Mouse (Mus musculus): ENCODE measurements around the gene Ldb3. TPM values are rescaled to one million over a fixed set of nuclear protein-coding genes. Genes with fewer than 3 reads are reported as not detected.
A peak's percentile ranks its signal among the peaks of the same experiment; 100 is the strongest.

Ldb3 gene
- polyA plus RNA-seq, 1 experiment from 2014 or later: 301 TPM

DNA sequence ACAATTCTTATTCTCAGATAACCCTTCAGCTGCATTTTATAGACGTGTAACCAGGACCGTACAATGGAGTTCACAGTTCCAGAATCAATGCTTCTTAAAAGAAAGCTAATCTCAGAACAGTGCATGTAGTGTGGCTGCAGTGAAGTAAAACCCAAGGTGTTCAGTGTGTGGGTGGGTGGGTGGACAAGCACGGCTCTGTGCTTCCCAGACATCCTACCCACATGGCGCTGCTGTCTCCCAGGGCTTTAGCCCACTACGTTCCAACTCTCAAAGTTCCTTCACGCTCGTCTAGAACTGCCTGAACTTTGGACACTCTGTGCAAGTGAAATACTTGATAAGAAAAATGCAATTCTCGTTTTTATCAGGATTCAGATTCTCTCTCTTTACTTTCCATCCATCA is 65.8 kb downstream of the Ldb3 start, which contains the start of gene 9230112D13Rik:
TSS of gene 9230112D13Rik (minus strand) at position 101 of the 400 bp plus-strand sequence.
- Histone ChIP-seq H3K4me1 (ENCODE audit: control insufficient read depth in 2 of 2, insufficient read depth in 2 of 2, low read length in 2 of 2) (peaks cover 4% of the 10 kb centered on the region in 2 experiments; a peak in 3 of 4 replicates), H3K4me2 (ENCODE audit: low read length) (no peak within 1 kb of the TSS), H3K9ac (ENCODE audit: low read length) (no peak within 1 kb of the TSS), H3K27ac (replicated peaks in 1 of 2; ENCODE audit: control insufficient read depth in 1 of 2, insufficient read depth in 1 of 2, low read depth in 2 of 2, low read length in 2 of 2) (no peak within 1 kb of the TSS), H3K4me3 (ENCODE audit: control insufficient read depth in 1 of 2, insufficient read depth in 1 of 2, low read depth in 1 of 2, low read length in 2 of 2) (no peak within 1 kb of the TSS), H3K27me3 (ENCODE audit: control insufficient read depth, insufficient read depth, low read length) (no peaks in the 10 kb centered on the region; the same call in 1 of the 2 replicates), H3K9me3 (ENCODE audit: control insufficient read depth, low read length) (no peaks in the 10 kb centered on the region), H3K36me3 (ENCODE audit: control insufficient read depth, insufficient read depth, low read length) (peaks cover 4% of the 10 kb centered on the region)
- ATAC-seq (ENCODE audit: insufficient number of reproducible peaks, insufficient read depth, low FRiP score, low read depth): no peak
- WGBS: 83% methylated on average over 8 of the region's 8 CpGs

GRCm38 (mm10) chr14:34517959-34518544 is 70.4 kb downstream of the Ldb3 start:
- Histone ChIP-seq H3K9ac (ENCODE audit: low read length) (no peak overlapping the region), H3K9me3 (ENCODE audit: control insufficient read depth, low read length) (no peaks in the 10 kb centered on the region), H3K36me3 (ENCODE audit: control insufficient read depth, insufficient read depth, low read length) (no peaks in the 10 kb centered on the region), H3K27ac (replicated peaks in 1 of 2; ENCODE audit: control insufficient read depth in 1 of 2, insufficient read depth in 1 of 2, low read depth in 2 of 2, low read length in 2 of 2) (no peak overlapping the region), H3K4me2 (ENCODE audit: low read length) (no peak overlapping the region), H3K27me3 (ENCODE audit: control insufficient read depth, insufficient read depth, low read length) (peaks cover 5% of the 10 kb centered on the region; the same call in 1 of the 2 replicates), H3K4me3 (ENCODE audit: control insufficient read depth in 1 of 2, insufficient read depth in 1 of 2, low read depth in 1 of 2, low read length in 2 of 2) (no peak overlapping the region), H3K4me1 (ENCODE audit: control insufficient read depth in 2 of 2, insufficient read depth in 2 of 2, low read length in 2 of 2) (peaks cover 9% of the 10 kb centered on the region in 2 experiments; a peak in 3 of 4 replicates)
- WGBS: 70% methylated on average over 8 of the region's 8 CpGs
- no peak for ATAC-seq (ENCODE audit: insufficient number of reproducible peaks, insufficient read depth, low FRiP score, low read depth)

GRCm38 (mm10) chr14:34516960-34517577 is 71.4 kb downstream of the Ldb3 start:
- 85% methylated on average over 10 of the region's 10 CpGs for WGBS
- H3K9me3 ChIP-seq (ENCODE audit: control insufficient read depth, low read length): no peaks in the 10 kb centered on the region
- peaks cover 5% of the 10 kb centered on the region; the same call in 1 of the 2 replicates for H3K27me3 ChIP-seq (ENCODE audit: control insufficient read depth, insufficient read depth, low read length)
- H3K4me3 ChIP-seq (ENCODE audit: control insufficient read depth in 1 of 2, insufficient read depth in 1 of 2, low read depth in 1 of 2, low read length in 2 of 2): no peak overlapping the region
- H3K4me2 ChIP-seq (ENCODE audit: low read length): no peak overlapping the region
- peaks cover 9% of the 10 kb centered on the region in 2 experiments; a peak in 3 of 4 replicates for H3K4me1 ChIP-seq (ENCODE audit: control insufficient read depth in 2 of 2, insufficient read depth in 2 of 2, low read length in 2 of 2)
- ATAC-seq (ENCODE audit: insufficient number of reproducible peaks, insufficient read depth, low FRiP score, low read depth): no peak
- no peak overlapping the region for H3K27ac ChIP-seq (replicated peaks in 1 of 2; ENCODE audit: control insufficient read depth in 1 of 2, insufficient read depth in 1 of 2, low read depth in 2 of 2, low read length in 2 of 2)
- no peaks in the 10 kb centered on the region for H3K36me3 ChIP-seq (ENCODE audit: control insufficient read depth, insufficient read depth, low read length)
- no peak overlapping the region for H3K9ac ChIP-seq (ENCODE audit: low read length)

DNA sequence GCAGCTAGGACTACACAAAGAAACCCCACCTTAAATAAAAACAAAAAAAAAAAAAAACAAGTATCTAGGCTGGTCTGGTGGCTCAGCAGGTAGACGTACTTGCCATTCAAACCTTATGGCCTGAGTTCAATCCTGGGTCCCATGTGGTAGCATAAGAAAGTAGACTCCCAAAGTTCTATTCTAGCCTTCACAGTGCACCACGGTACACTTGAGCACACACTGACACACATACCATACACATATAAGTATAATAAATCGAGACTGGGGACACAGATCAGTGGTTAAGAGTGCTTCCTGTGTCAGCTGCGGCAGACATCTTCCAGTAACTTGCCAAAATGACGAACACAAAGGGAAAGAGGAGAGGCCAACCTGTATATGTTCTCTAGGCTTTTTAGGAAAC is 72.6 kb downstream of the Ldb3 start:
- Histone ChIP-seq H3K4me2 (ENCODE audit: low read length) (no peak overlapping the region), H3K36me3 (ENCODE audit: control insufficient read depth, insufficient read depth, low read length) (no peaks in the 10 kb centered on the region), H3K4me1 (ENCODE audit: control insufficient read depth in 2 of 2, insufficient read depth in 2 of 2, low read length in 2 of 2) (peaks cover 9% of the 10 kb centered on the region in 2 experiments; a peak in 3 of 4 replicates), H3K27ac (replicated peaks in 1 of 2; ENCODE audit: control insufficient read depth in 1 of 2, insufficient read depth in 1 of 2, low read depth in 2 of 2, low read length in 2 of 2) (no peak overlapping the region), H3K9ac (ENCODE audit: low read length) (no peak overlapping the region), H3K9me3 (ENCODE audit: control insufficient read depth, low read length) (no peaks in the 10 kb centered on the region), H3K4me3 (ENCODE audit: control insufficient read depth in 1 of 2, insufficient read depth in 1 of 2, low read depth in 1 of 2, low read length in 2 of 2) (no peak overlapping the region), H3K27me3 (ENCODE audit: control insufficient read depth, insufficient read depth, low read length) (peaks cover 5% of the 10 kb centered on the region; the same call in 1 of the 2 replicates)
- WGBS: 87% methylated on average over 5 of the region's 5 CpGs
- ATAC-seq (ENCODE audit: insufficient number of reproducible peaks, insufficient read depth, low FRiP score, low read depth): no peak

GRCm38 (mm10) chr14:34514120-34514519 is 74.4 kb downstream of the Ldb3 start:
- Histone ChIP-seq H3K9me3 (ENCODE audit: control insufficient read depth, low read length) (no peaks in the 10 kb centered on the region), H3K27me3 (ENCODE audit: control insufficient read depth, insufficient read depth, low read length) (peaks cover 5% of the 10 kb centered on the region; the same call in 1 of the 2 replicates), H3K36me3 (ENCODE audit: control insufficient read depth, insufficient read depth, low read length) (no peaks in the 10 kb centered on the region), H3K27ac (replicated peaks in 1 of 2; ENCODE audit: control insufficient read depth in 1 of 2, insufficient read depth in 1 of 2, low read depth in 2 of 2, low read length in 2 of 2) (peak overlapping the region in 1 of 2 experiments; percentile 55; a peak in 1 of 4 replicates), H3K9ac (ENCODE audit: low read length) (no peak overlapping the region), H3K4me2 (ENCODE audit: low read length) (no peak overlapping the region), H3K4me3 (ENCODE audit: control insufficient read depth in 1 of 2, insufficient read depth in 1 of 2, low read depth in 1 of 2, low read length in 2 of 2) (no peak overlapping the region), H3K4me1 (ENCODE audit: control insufficient read depth in 2 of 2, insufficient read depth in 2 of 2, low read length in 2 of 2) (peaks cover 9 to 11% of the 10 kb centered on the region in 2 experiments; a peak in 3 of 4 replicates)
- 20% methylated on average over 6 of the region's 6 CpGs for WGBS
- no peak for ATAC-seq (ENCODE audit: insufficient number of reproducible peaks, insufficient read depth, low FRiP score, low read depth)

- WGBS: 86% methylated on average over 4 of the region's 4 CpGs
- no peaks in the 10 kb centered on the region for H3K9me3 ChIP-seq (ENCODE audit: control insufficient read depth, low read length)
- H3K4me1 ChIP-seq (ENCODE audit: control insufficient read depth in 2 of 2, insufficient read depth in 2 of 2, low read length in 2 of 2): peaks cover 8 to 19% of the 10 kb centered on the region in 2 experiments
- H3K36me3 ChIP-seq (ENCODE audit: control insufficient read depth, insufficient read depth, low read length): no peaks in the 10 kb centered on the region
- H3K27ac ChIP-seq (replicated peaks in 1 of 2; ENCODE audit: control insufficient read depth in 1 of 2, insufficient read depth in 1 of 2, low read depth in 2 of 2, low read length in 2 of 2): no peak overlapping the region
- H3K4me3 ChIP-seq (ENCODE audit: control insufficient read depth in 1 of 2, insufficient read depth in 1 of 2, low read depth in 1 of 2, low read length in 2 of 2): no peak overlapping the region
- H3K27me3 ChIP-seq (ENCODE audit: control insufficient read depth, insufficient read depth, low read length): peaks cover 9% of the 10 kb centered on the region; the same call in 1 of the 2 replicates
- no peak overlapping the region for H3K4me2 ChIP-seq (ENCODE audit: low read length)
- H3K9ac ChIP-seq (ENCODE audit: low read length): no peak overlapping the region
- no peak for ATAC-seq (ENCODE audit: insufficient number of reproducible peaks, insufficient read depth, low FRiP score, low read depth)
Observed at GRCm38 (mm10) chr14:34512602-34513001, 75.9 kb downstream of the Ldb3 start.

DNA sequence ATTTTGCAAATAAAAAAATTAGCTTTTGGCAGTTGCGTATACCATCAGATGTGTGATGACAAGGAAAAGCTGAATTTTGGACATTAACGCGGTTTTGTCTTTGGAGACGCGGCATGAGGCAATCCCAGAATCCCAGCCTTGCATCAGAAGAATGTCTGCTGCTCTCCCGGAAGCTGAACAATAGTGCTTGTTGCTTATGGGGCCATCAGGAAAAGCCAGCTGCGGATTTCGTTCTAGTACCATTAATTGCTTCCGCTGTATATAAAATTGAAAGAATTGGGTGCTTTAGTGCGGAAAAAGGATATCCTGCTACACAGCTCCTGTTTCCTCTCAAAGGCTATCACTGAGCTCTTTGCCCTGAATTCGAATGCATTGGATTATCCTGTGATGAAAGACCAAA is 76.6 kb downstream of the Ldb3 start:
- no peak for ATAC-seq (ENCODE audit: insufficient number of reproducible peaks, insufficient read depth, low FRiP score, low read depth)
- Histone ChIP-seq H3K27me3 (ENCODE audit: control insufficient read depth, insufficient read depth, low read length) (peaks cover 9% of the 10 kb centered on the region; the same call in 1 of the 2 replicates), H3K36me3 (ENCODE audit: control insufficient read depth, insufficient read depth, low read length) (no peaks in the 10 kb centered on the region), H3K4me1 (ENCODE audit: control insufficient read depth in 2 of 2, insufficient read depth in 2 of 2, low read length in 2 of 2) (peaks cover 8 to 19% of the 10 kb centered on the region in 2 experiments), H3K9ac (ENCODE audit: low read length) (no peak overlapping the region), H3K4me3 (ENCODE audit: control insufficient read depth in 1 of 2, insufficient read depth in 1 of 2, low read depth in 1 of 2, low read length in 2 of 2) (no peak overlapping the region), H3K9me3 (ENCODE audit: control insufficient read depth, low read length) (no peaks in the 10 kb centered on the region), H3K4me2 (ENCODE audit: low read length) (no peak overlapping the region), H3K27ac (replicated peaks in 1 of 2; ENCODE audit: control insufficient read depth in 1 of 2, insufficient read depth in 1 of 2, low read depth in 2 of 2, low read length in 2 of 2) (no peak overlapping the region)
- WGBS: 60% methylated on average over 11 of the region's 11 CpGs
